Mouse (Mus musculus) embryonic facial prominence, embryonic 11.5 days (tissue): ENCODE measurements around the gene Ep300. TPM values are rescaled to one million over a fixed set of nuclear protein-coding genes. Genes with fewer than 3 reads are reported as not detected.
"Not testable (repeated sequence)": the region's sequence is repeated elsewhere in the genome, so short reads cannot be mapped to it uniquely, and the experiment has no call there.

Experiments used
- ATAC-seq: fragments of 200-750 bp; cut with Nextera tagmentation; replicated peaks from 2 replicates; pipeline ENCODE4 v1.8.0; 2017; ENCODE audit warnings: low read depth; ENCODE audit not compliant: insufficient number of reproducible peaks, low FRiP score, low TSS enrichment
- DNase-seq: peaks from one replicate; pipeline ENCODE4 v3.0.0-alpha.2; 2015; ENCODE audit warnings: low spot score
- H3K27ac ChIP-seq: fragments of 300-500 bp; sonication (generic); replicated peaks from 2 replicates; pipeline ENCODE4 v1.5.1; 2014; ENCODE audit warnings: mild to moderate bottlenecking, low read depth, low read length, control low read depth
- H3K27me3 ChIP-seq: fragments of 300-500 bp; sonication (generic); 2 replicates; pipeline ENCODE4 v1.6.1; 2014; ENCODE audit warnings: mild to moderate bottlenecking, low read length, moderate library complexity, mixed read lengths; ENCODE audit not compliant: control insufficient read depth, insufficient read depth
- H3K36me3 ChIP-seq: fragments of 300-500 bp; sonication (generic); replicated peaks from 2 replicates; pipeline ENCODE4 v1.6.1; 2014; ENCODE audit warnings: low read depth, mild to moderate bottlenecking, low read length, moderate library complexity, mixed read lengths; ENCODE audit not compliant: control insufficient read depth, insufficient read depth
- H3K4me1 ChIP-seq: fragments of 300-500 bp; sonication (generic); 2 replicates; pipeline ENCODE4 v1.6.1; 2014; ENCODE audit warnings: low read length, mixed read lengths; ENCODE audit not compliant: control insufficient read depth, insufficient read depth
- H3K4me2 ChIP-seq: fragments of 300-500 bp; sonication (generic); 2 replicates; pipeline ENCODE4 v1.6.1; 2014; ENCODE audit warnings: low read depth, mild to moderate bottlenecking, control low read depth, low read length, moderate library complexity
- H3K4me3 ChIP-seq: fragments of 300-500 bp; sonication (generic); 2 replicates; pipeline ENCODE4 v1.5.1; 2014; ENCODE audit warnings: low read depth, low read length, control low read depth
- H3K9ac ChIP-seq: fragments of 300-500 bp; sonication (generic); replicated peaks from 2 replicates; pipeline ENCODE4 v1.6.1; 2014; ENCODE audit warnings: mild to moderate bottlenecking, control low read depth, low read length
- H3K9me3 ChIP-seq: fragments of 300-500 bp; sonication (generic); replicated peaks from 2 replicates; pipeline ENCODE4 v1.6.1; 2016; ENCODE audit warnings: mild to moderate bottlenecking, low read length, inconsistent platforms, mixed read lengths; ENCODE audit not compliant: control insufficient read depth
- WGBS: fragments of 180-500 bp; shearing (Covaris S2); extraction: QIAGEN DNeasy Blood & Tissue Kit; methylation state at CpG from one replicate; pipeline ENCODE4 v1.1.7; 2014; 5-methylcytosine and 5-hydroxymethylcytosine counted together
- polyA plus RNA-seq: library from polyadenylated mRNA; unstranded; fragments of >200 nt; fragmentation: Nextera tagmentation; extraction: Ambion mirVana; gene quantifications from 2 replicates; pipeline ENCODE4 v1.2.1, GENCODE M21; 2014

Ep300 gene
- polyA plus RNA-seq, 1 experiment from 2014 or later, result 24.5 TPM

DNA sequence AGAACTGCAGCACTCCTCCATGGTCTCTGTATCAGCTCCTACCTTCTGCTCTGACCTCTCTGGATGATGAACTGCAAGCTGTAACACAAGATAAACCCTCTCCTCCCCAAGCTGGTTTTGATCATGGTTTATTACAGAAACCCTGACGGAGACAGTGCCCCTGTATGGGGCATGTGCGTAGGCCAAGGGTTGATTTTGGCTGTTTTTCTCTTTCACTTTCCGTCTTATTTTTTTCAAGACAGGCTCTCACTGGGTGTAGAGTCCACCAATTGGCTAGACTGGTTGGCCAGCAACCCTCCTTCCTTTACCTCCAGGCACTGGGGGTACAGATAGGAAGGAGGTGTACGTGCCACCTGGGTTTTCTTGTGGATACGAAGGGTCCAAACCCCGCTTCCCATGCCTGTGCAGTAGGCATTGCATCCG, 7.4 kb upstream of the Ep300 start:
- no peak for DNase-seq
- H3K27ac ChIP-seq, result no peak overlapping the region
- H3K4me1 ChIP-seq, result no peaks in the 10 kb centered on the region
- no peak for ATAC-seq
- no peak overlapping the region for H3K4me2 ChIP-seq
- no peaks in the 10 kb centered on the region for H3K27me3 ChIP-seq
- no peak overlapping the region for H3K9ac ChIP-seq
- H3K9me3 ChIP-seq, result no peaks in the 10 kb centered on the region
- H3K36me3 ChIP-seq, result no peaks in the 10 kb centered on the region
- no peak overlapping the region for H3K4me3 ChIP-seq
- WGBS, result 86% methylated on average over 7 of the region's 7 CpGs

DNA sequence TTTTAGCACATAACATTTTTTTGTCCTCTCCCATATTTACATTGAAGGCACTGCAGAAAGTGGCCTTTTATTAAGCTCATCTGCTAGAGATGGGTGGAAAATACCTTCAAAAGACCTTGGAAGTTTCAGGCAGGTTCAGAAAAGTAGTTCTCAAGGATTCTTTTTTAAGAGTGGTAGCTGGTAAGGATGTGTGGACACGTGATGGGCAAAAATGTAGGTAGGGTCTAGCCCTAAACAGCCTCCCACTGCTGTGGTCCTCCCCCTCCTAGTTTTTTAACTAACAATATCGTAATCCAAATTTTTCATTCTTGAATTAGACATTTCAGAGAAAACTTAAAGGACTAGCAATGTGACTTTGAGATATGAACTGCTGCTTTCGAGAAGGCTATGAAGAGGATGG, 685 bp upstream of the Ep300 start:
- ATAC-seq, result no peak
- WGBS, result 18% methylated on average over 3 of the region's 3 CpGs

DNA sequence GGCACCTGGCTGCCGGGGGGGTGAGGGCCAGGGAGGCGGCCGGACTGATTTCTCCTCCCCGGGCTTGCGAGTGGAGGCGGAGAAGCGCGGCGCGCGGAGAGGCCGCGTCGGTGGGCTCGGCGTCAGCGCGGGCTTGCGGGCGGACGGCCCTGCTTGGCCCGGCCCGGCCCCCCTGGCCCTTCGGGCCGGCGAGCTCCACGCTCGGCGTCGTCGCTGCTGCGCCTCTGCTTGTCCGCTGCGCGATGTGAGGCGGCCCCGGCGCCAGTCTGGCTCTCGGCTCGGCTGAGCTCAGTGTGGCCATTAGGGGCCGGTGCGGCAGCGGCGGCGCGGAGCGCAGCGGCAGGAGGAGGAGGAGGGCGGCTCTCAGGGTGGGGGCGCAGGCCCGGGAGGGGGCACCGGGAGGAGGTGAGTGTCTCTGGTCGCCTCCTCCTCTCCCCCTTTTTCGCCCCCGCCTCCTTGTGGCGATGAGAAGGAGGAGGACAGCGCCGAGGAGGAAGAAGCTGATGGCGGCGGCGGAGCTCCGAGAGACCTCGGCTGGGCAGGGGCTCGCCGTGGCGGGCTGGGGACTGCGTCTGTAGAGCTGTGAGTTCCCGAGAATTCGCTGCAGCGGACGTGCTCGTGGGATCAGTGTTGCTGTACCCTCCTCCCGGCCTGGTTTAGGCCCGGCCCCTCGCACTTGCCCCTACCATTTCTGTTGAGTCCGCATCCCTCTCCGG, 753 bp downstream of the Ep300 start:
- H3K9ac ChIP-seq, result peak overlapping the region; percentile 99
- H3K27me3 ChIP-seq, result no peaks in the 10 kb centered on the region
- H3K36me3 ChIP-seq, result no peaks in the 10 kb centered on the region
- peak overlapping the region; percentile 100 for H3K27ac ChIP-seq
- H3K9me3 ChIP-seq, result no peaks in the 10 kb centered on the region
- WGBS, result 0% methylated on average over 47 of the region's 77 CpGs
- peak overlapping the region; percentile 43 for H3K4me2 ChIP-seq
- ATAC-seq (peak; percentile 69), DNase-seq (peak; percentile 82)
- no peaks in the 10 kb centered on the region; the same call in 1 of the 2 replicates for H3K4me1 ChIP-seq
- peak overlapping the region; percentile 99 for H3K4me3 ChIP-seq

More for the DNA sequence above, 685 bp upstream of the Ep300 start:
- Histone ChIP-seq H3K4me2 (peak overlapping the region; percentile 40), H3K27me3 (no peaks in the 10 kb centered on the region), H3K27ac (peak overlapping the region; percentile 1), H3K9ac (peak overlapping the region; percentile 60), H3K4me1 (no peaks in the 10 kb centered on the region; the same call in 1 of the 2 replicates), H3K9me3 (no peaks in the 10 kb centered on the region), H3K36me3 (no peaks in the 10 kb centered on the region), H3K4me3 (peak overlapping the region; percentile 40)
- DNase-seq, result no peak

- H3K4me3 ChIP-seq, result peak overlapping the region; percentile 99
- H3K27ac ChIP-seq, result peak overlapping the region; percentile 100
- H3K36me3 ChIP-seq, result no peaks in the 10 kb centered on the region
- ATAC-seq (no peak), DNase-seq (peak; percentile 57)
- no peaks in the 10 kb centered on the region for H3K27me3 ChIP-seq
- peak overlapping the region; percentile 99 for H3K9ac ChIP-seq
- H3K4me2 ChIP-seq, result peak overlapping the region; percentile 43
- no peaks in the 10 kb centered on the region; the same call in 1 of the 2 replicates for H3K4me1 ChIP-seq
- WGBS, result under 1% methylated on average over 27 of the region's 28 CpGs
- no peaks in the 10 kb centered on the region for H3K9me3 ChIP-seq
Observed at GRCm38 (mm10) chr15:81586466-81586865, 1.3 kb downstream of the Ep300 start.

DNA sequence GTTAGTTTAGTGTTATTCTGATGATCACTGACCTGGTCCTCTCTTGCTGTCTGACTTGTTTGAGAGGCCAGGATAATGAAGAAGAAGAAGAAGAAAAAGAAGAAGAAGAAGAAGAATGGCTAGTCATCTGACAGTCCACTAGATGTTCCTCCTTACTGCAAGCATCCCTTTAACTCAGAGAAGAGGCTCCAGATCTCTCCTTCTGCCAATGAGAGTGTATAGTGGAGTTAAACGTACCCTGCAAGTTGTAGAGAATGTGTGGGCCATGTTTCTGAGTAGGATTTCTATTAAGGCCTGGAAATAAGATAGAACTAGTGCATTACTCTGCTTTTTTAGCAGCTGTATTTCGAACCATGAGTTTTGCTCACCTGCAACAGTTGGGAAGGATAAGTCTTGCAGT, 2.5 kb downstream of the Ep300 start:
- Histone ChIP-seq H3K4me3 (peak overlapping the region; percentile 99), H3K4me2 (peak overlapping the region; percentile 43)
- WGBS, result 47% methylated on average over 2 of the region's 2 CpGs

GRCm38 (mm10) chr15:81594146-81594696, 9.1 kb downstream of the Ep300 start:
- WGBS, result 95% methylated on average over 3 of the region's 3 CpGs
- Histone ChIP-seq H3K4me1 (no peaks in the 10 kb centered on the region), H3K27ac (no peak overlapping the region), H3K4me2 (no peak overlapping the region), H3K27me3 (no peaks in the 10 kb centered on the region), H3K36me3 (no peaks in the 10 kb centered on the region), H3K9me3 (no peaks in the 10 kb centered on the region), H3K9ac (no peak overlapping the region), H3K4me3 (no peak overlapping the region)
- ATAC-seq (no peak), DNase-seq (no peak)

More for the DNA sequence above, 2.5 kb downstream of the Ep300 start:
- no peaks in the 10 kb centered on the region for H3K27me3 ChIP-seq
- H3K36me3 ChIP-seq, result no peaks in the 10 kb centered on the region
- H3K4me1 ChIP-seq, result no peaks in the 10 kb centered on the region; the same call in 1 of the 2 replicates
- no peaks in the 10 kb centered on the region for H3K9me3 ChIP-seq
- no peak for ATAC-seq
- H3K9ac ChIP-seq, result peak overlapping the region; percentile 99
- DNase-seq, result no peak
- no peak overlapping the region for H3K27ac ChIP-seq

DNA sequence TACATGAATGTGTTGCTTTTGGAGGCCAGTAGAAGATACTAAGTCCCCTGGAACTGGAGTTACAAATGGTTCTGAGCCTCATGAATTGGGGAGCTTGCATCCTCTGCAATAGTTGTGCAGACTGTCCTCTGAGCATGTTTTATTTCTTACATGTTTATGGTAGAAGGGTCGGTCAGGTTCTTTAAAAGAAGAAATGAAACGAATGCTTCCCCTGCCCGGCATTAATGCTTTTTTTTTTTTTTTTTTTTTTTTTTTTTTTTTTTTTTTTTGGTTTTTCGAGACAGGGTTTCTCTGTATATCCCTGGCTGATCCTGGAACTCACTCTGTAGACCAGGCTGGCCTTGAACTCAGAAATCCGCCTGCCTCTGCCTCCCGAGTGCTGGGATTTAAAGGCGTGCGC, 13.6 kb downstream of the Ep300 start:
- H3K36me3 ChIP-seq, H3K4me1 ChIP-seq, H3K4me2 ChIP-seq, H3K9me3 ChIP-seq, ATAC-seq, H3K9ac ChIP-seq, H3K4me3 ChIP-seq, H3K27ac ChIP-seq, H3K27me3 ChIP-seq, DNase-seq: not testable (repeated sequence)
- WGBS, result 95% methylated on average over 8 of the region's 8 CpGs

- 77% methylated on average over 1 of the region's 1 CpGs for WGBS
- H3K4me1 ChIP-seq, result no peaks in the 10 kb centered on the region
Observed at GRCm38 (mm10) chr15:81605241-81605640, 20.1 kb downstream of the Ep300 start.

More at GRCm38 (mm10) chr15:81605241-81605640, 20.1 kb downstream of the Ep300 start:
- H3K27ac ChIP-seq, result no peak overlapping the region
- no peaks in the 10 kb centered on the region for H3K9me3 ChIP-seq
- H3K4me3 ChIP-seq, result no peak overlapping the region
- ATAC-seq, result no peak
- H3K36me3 ChIP-seq, result peaks cover 10% of the 10 kb centered on the region
- H3K4me2 ChIP-seq, result no peak overlapping the region
- no peaks in the 10 kb centered on the region for H3K27me3 ChIP-seq
- H3K9ac ChIP-seq, result no peak overlapping the region
- no peak for DNase-seq
